Mouse (Mus musculus) liver, postnatal 0 days (tissue): ENCODE measurements around the gene Kat6b. TPM values are rescaled to one million over a fixed set of nuclear protein-coding genes. Genes with fewer than 3 reads are reported as not detected.
"Not testable (repeated sequence)": the region's sequence is repeated elsewhere in the genome, so short reads cannot be mapped to it uniquely, and the experiment has no call there.

Source experiments
- ATAC-seq: fragments of 200-750 bp; cut with Nextera tagmentation; 2 replicates; pipeline ENCODE4 v1.8.0; 2017; ENCODE audit warnings: mild to moderate bottlenecking, moderate library complexity
- DNase-seq: peaks from one replicate; pipeline ENCODE4 v3.0.0-alpha.2; 2016
- H3K27ac ChIP-seq: fragments of 300-500 bp; sonication (generic); 2 replicates; pipeline ENCODE4 v1.5.1; 2014; ENCODE audit warnings: antibody characterized with exemption, moderate library complexity, mild to moderate bottlenecking, low read depth
- H3K27me3 ChIP-seq: fragments of 300-500 bp; sonication (generic); 2 replicates; pipeline ENCODE4 v1.6.1; 2014; ENCODE audit warnings: low read length, control low read depth, mixed read lengths; ENCODE audit not compliant: insufficient read depth
- H3K36me3 ChIP-seq: fragments of 300-500 bp; sonication (generic); replicated peaks from 2 replicates; pipeline ENCODE4 v1.6.1; 2014; ENCODE audit warnings: mild to moderate bottlenecking, control low read depth, low read length, moderate library complexity, mixed read lengths; ENCODE audit not compliant: insufficient read depth
- H3K4me1 ChIP-seq: fragments of 300-500 bp; sonication (generic); 2 replicates; pipeline ENCODE4 v1.6.1; 2014; ENCODE audit warnings: antibody characterized with exemption, mild to moderate bottlenecking, control low read depth; ENCODE audit not compliant: insufficient read depth
- H3K4me2 ChIP-seq: fragments of 300-500 bp; sonication (generic); 2 replicates; pipeline ENCODE4 v1.6.1; 2014; ENCODE audit warnings: low read depth, mild to moderate bottlenecking, low read length, moderate library complexity, mixed read lengths
- H3K4me3 ChIP-seq: fragments of 300-500 bp; sonication (generic); 2 replicates; pipeline ENCODE4 v1.5.1; 2014; ENCODE audit warnings: low read depth, low read length
- H3K9ac ChIP-seq: fragments of 300-500 bp; sonication (generic); replicated peaks from 2 replicates; pipeline ENCODE4 v1.6.1; 2014; ENCODE audit warnings: mild to moderate bottlenecking, moderate library complexity
- H3K9me3 ChIP-seq: fragments of 300-500 bp; sonication (generic); 2 replicates; pipeline ENCODE4 v1.6.1; 2016; ENCODE audit warnings: mild to moderate bottlenecking, control low read depth, low read length, mixed read lengths
- CTCF ChIP-seq: sonication (generic); IDR thresholded peaks from 2 replicates; pipeline ENCODE4 v1.5.1; 2016; ENCODE audit warnings: antibody characterized with exemption, low read depth
- EP300 ChIP-seq: IDR thresholded peaks from 2 replicates; pipeline ENCODE4 v1.6.1; 2016; ENCODE audit warnings: antibody characterized with exemption, low read depth, mild to moderate bottlenecking
- WGBS: fragments of 180-500 bp; shearing (Covaris S2); extraction: QIAGEN DNeasy Blood & Tissue Kit; methylation state at CpG from one replicate; pipeline ENCODE4 v1.1.7; 2014; ENCODE audit not compliant: insufficient replicate concordance; 5-methylcytosine and 5-hydroxymethylcytosine counted together
- polyA plus RNA-seq: library from polyadenylated mRNA; unstranded; fragments of >200 nt; fragmentation: Nextera tagmentation; extraction: Ambion mirVana; gene quantifications from 2 replicates; pipeline ENCODE4 v1.2.1, GENCODE M21; 2015

The Kat6b gene
- polyA plus RNA-seq, 1 experiment from 2014 or later: 1.5 TPM

DNA sequence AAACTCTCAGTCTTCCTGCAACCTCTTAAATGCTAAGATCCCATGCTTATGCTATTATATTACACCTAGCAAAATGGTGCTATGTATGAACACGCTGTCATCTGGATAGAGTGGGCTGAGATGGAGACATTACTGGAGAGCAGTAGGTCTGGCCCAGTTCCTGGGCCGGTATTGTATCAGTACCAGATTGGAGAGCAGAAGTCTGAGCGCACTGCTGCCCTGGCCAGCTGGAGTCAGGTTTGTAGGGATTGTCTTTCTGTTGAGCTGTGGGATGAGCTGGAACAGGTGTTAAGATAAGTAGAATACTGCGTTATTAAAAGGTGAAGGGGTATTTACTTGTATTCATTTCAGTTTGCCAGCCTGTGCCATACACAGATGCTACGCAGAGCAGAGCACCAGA, 34.3 kb downstream of the Kat6b start:
- WGBS: 87% methylated on average over 5 of the region's 5 CpGs

DNA sequence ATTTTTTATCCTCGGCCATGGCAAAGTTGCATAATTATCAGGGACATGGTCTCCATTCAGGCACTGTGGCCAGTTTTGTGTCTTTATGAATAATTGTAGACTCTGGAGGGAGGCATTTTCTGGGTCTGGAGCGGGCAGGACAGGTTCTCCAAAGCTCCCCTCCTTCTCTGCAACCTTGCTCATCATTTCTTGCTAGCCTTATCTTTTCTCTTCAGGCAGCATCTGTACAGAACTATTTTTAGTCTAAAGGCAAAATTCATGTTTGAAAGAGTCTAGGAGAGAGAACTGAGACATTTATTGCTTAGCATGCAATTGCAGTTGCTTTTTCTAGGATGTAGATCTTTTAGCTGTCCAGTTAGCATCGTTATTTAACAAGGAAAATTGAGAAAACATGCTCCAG, 38.1 kb downstream of the Kat6b start:
- Histone ChIP-seq H3K4me3 (no peak overlapping the region), H3K9me3 (no peaks in the 10 kb centered on the region), H3K4me2 (peak overlapping the region; percentile 32; the same call in 1 of the 2 replicates), H3K27me3 (no peaks in the 10 kb centered on the region), H3K9ac (no peak overlapping the region), H3K27ac (no peak overlapping the region), H3K36me3 (peaks cover 9% of the 10 kb centered on the region), H3K4me1 (peaks cover 10% of the 10 kb centered on the region)
- 64% methylated on average over 3 of the region's 3 CpGs for WGBS
- no peak for ATAC-seq
- DNase-seq: no peak
- peak; percentile 39 for TF ChIP-seq EP300
- no peak for TF ChIP-seq CTCF

More for the DNA sequence above, 34.3 kb downstream of the Kat6b start:
- H3K4me1 ChIP-seq: peaks cover 4% of the 10 kb centered on the region; the same call in 1 of the 2 replicates
- H3K27ac ChIP-seq: no peak overlapping the region
- no peak overlapping the region for H3K4me3 ChIP-seq
- no peaks in the 10 kb centered on the region for H3K9me3 ChIP-seq
- no peak overlapping the region for H3K4me2 ChIP-seq
- H3K36me3 ChIP-seq: peaks cover 9% of the 10 kb centered on the region
- no peak for DNase-seq
- no peak overlapping the region for H3K9ac ChIP-seq
- ATAC-seq: no peak
- no peaks in the 10 kb centered on the region for H3K27me3 ChIP-seq
- TF ChIP-seq CTCF (no peak), EP300 (no peak)

DNA sequence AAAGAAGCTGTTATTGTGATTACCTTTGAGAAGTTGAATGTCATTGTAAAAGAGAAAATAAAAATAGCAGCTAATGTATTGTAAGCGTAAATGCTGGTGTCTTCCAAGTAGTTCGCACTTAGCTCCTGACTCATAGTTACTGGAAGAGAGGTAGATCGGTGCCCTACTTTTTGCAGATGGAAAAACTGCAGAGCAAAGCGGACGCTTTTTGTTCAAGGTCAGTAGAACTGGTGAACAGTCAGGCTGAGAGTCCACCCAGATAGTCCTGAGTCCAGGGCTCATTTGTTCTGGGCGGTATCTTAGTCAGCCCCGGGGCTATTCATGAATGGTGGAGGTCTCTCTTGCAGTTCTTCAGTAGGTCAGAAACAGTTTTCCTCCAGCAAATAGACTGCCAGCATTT, 39.3 kb downstream of the Kat6b start:
- peaks cover 10% of the 10 kb centered on the region for H3K4me1 ChIP-seq
- no peak for ATAC-seq
- H3K27me3 ChIP-seq: no peaks in the 10 kb centered on the region
- H3K27ac ChIP-seq: no peak overlapping the region
- H3K36me3 ChIP-seq: peaks cover 9% of the 10 kb centered on the region
- TF ChIP-seq EP300 (no peak), CTCF (no peak)
- no peak overlapping the region for H3K4me3 ChIP-seq
- WGBS: 81% methylated on average over 7 of the region's 7 CpGs
- DNase-seq: no peak
- H3K9ac ChIP-seq: no peak overlapping the region
- no peaks in the 10 kb centered on the region for H3K9me3 ChIP-seq
- H3K4me2 ChIP-seq: no peak overlapping the region

DNA sequence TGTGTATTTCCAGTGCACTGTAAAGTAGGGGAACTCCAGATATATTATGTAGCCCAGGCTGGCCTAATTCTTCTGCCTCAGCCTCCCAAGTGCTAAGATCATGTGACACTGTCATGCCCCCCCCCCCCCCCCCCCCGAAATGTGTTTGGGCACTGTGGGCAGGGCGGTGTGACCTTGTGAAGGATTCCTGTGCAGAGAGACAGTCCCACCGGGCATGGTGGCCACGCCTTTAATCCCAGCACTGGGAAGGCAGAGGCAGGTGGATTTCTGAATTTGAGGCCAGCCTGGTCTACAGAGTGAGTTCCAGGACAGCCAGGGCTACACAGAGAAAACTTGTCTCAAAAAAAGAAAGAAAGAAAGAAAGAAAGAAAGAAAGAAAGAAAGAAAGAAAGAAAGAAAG, 40.3 kb downstream of the Kat6b start:
- H3K27me3 ChIP-seq, H3K4me1 ChIP-seq, ATAC-seq, H3K36me3 ChIP-seq, H3K9me3 ChIP-seq, H3K4me2 ChIP-seq, H3K9ac ChIP-seq, H3K27ac ChIP-seq, H3K4me3 ChIP-seq, DNase-seq: not testable (repeated sequence)
- WGBS: 75% methylated on average over 3 of the region's 4 CpGs

DNA sequence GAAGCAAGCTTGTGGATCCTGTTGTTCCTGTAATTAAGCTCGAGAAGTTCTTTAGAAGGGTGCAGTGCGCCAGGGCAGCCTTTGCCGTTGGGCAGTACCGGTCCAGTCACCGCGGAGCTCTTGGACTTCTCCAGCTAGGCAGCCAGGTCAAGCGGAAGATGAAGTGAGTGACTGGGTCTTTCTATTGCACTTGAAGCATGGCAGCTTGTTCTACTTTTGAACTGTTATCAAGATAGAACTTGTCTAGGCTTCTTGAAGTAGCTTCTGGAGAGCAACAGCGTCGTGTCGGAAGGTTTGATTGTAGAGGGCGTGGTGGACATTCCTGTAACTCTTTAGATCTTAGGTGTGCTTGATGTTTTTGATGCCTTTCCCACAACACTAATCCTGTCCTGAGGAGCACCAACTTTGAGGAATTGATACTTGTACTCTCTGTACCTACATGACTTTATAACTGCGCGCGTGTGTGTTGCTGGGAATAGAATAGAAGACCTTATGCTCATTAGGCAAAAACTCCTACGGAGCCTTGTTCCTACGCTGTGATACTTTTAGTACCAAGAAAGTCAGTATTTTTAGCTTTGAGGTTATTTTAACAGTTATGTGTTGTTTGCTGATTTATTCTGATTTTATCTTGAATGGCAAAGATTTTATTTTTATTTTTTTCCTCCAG, 41.2 kb downstream of the Kat6b start:
- no peak overlapping the region for H3K27ac ChIP-seq
- no peak overlapping the region for H3K4me2 ChIP-seq
- H3K4me1 ChIP-seq: peaks cover 10% of the 10 kb centered on the region
- WGBS: 86% methylated on average over 16 of the region's 16 CpGs
- no peaks in the 10 kb centered on the region; the same call in 1 of the 2 replicates for H3K36me3 ChIP-seq
- H3K27me3 ChIP-seq: no peaks in the 10 kb centered on the region
- H3K9me3 ChIP-seq: no peaks in the 10 kb centered on the region
- TF ChIP-seq CTCF: no peak
- no peak for TF ChIP-seq EP300
- ATAC-seq: 0 out of 2 replicates have a peak, but pooled peaks have one; percentile 15
- DNase-seq: no peak
- no peak overlapping the region for H3K4me3 ChIP-seq
- H3K9ac ChIP-seq: no peak overlapping the region

GRCm38 (mm10) chr14:21523234-21523633, 42.0 kb downstream of the Kat6b start:
- Histone ChIP-seq H3K36me3 (no peaks in the 10 kb centered on the region), H3K4me2 (no peak overlapping the region), H3K4me3 (no peak overlapping the region), H3K27me3 (no peaks in the 10 kb centered on the region), H3K27ac (no peak overlapping the region), H3K9me3 (no peaks in the 10 kb centered on the region), H3K4me1 (peaks cover 10% of the 10 kb centered on the region), H3K9ac (no peak overlapping the region)
- DNase-seq: no peak
- no peak for ATAC-seq
- no peak for TF ChIP-seq CTCF
- TF ChIP-seq EP300: no peak
- 33% methylated on average over 9 of the region's 9 CpGs for WGBS
